Mouse (Mus musculus) cerebral cortex, adult 2 months (tissue): ENCODE measurements around the gene Hps4.

ENCODE experiments used
- WGBS: fragments of 180-500 bp; shearing (Covaris S2); methylation state at CpG from one replicate; pipeline ENCODE4 v1.1.7; 2018; 5-methylcytosine and 5-hydroxymethylcytosine counted together

Gene Hps4

GRCm38 (mm10) chr5:112342463-112343204 is at the start of gene Hps4, which contains the start of gene Srrd:
Gene Hps4, plus strand, starts transcription at chr5:112343083.
Gene Srrd, minus strand, starts transcription at chr5:112343040.
- 2% methylated on average over 64 of the region's 64 CpGs for WGBS

- WGBS: 75% methylated on average over 2 of the region's 2 CpGs
Measured at GRCm38 (mm10) chr5:112293800-112294199, 49.1 kb upstream of the Hps4 start.

GRCm38 (mm10) chr5:112294696-112295095 is 48.2 kb upstream of the Hps4 start:
- WGBS: 76% methylated on average over 4 of the region's 4 CpGs

GRCm38 (mm10) chr5:112295162-112295561 is 47.7 kb upstream of the Hps4 start:
- 67% methylated on average over 8 of the region's 8 CpGs for WGBS

- WGBS: 75% methylated on average over 8 of the region's 8 CpGs
Measured at GRCm38 (mm10) chr5:112295564-112295963, 47.3 kb upstream of the Hps4 start.

GRCm38 (mm10) chr5:112296404-112297181 is 46.3 kb upstream of the Hps4 start:
- WGBS: 39% methylated on average over 6 of the region's 6 CpGs

GRCm38 (mm10) chr5:112297257-112297656 is 45.6 kb upstream of the Hps4 start:
- 25% methylated on average over 2 of the region's 2 CpGs for WGBS

- 71% methylated on average over 12 of the region's 12 CpGs for WGBS
Measured at GRCm38 (mm10) chr5:112298226-112298988, 44.5 kb upstream of the Hps4 start.

- 83% methylated on average over 4 of the region's 4 CpGs for WGBS
Measured at GRCm38 (mm10) chr5:112299399-112299798, 43.5 kb upstream of the Hps4 start.

- WGBS: 68% methylated on average over 2 of the region's 2 CpGs
Measured at GRCm38 (mm10) chr5:112300112-112300511, 42.8 kb upstream of the Hps4 start.

- WGBS: 63% methylated on average over 6 of the region's 6 CpGs
Measured at GRCm38 (mm10) chr5:112300721-112301308, 42.1 kb upstream of the Hps4 start.

GRCm38 (mm10) chr5:112301694-112302093 is 41.2 kb upstream of the Hps4 start:
- WGBS: 73% methylated on average over 4 of the region's 4 CpGs

GRCm38 (mm10) chr5:112302310-112302709 is 40.6 kb upstream of the Hps4 start:
- 78% methylated on average over 5 of the region's 5 CpGs for WGBS

GRCm38 (mm10) chr5:112305842-112306241 is 37.0 kb upstream of the Hps4 start:
- 67% methylated on average over 5 of the region's 5 CpGs for WGBS

GRCm38 (mm10) chr5:112313222-112313885 is 29.5 kb upstream of the Hps4 start:
- 47% methylated on average over 11 of the region's 11 CpGs for WGBS

- 86% methylated on average over 5 of the region's 5 CpGs for WGBS
Measured at GRCm38 (mm10) chr5:112316468-112316867, 26.4 kb upstream of the Hps4 start.

GRCm38 (mm10) chr5:112317328-112317727 is 25.6 kb upstream of the Hps4 start:
- 46% methylated on average over 5 of the region's 5 CpGs for WGBS

GRCm38 (mm10) chr5:112319343-112319742 is 23.5 kb upstream of the Hps4 start:
- WGBS: 74% methylated on average over 2 of the region's 2 CpGs

- WGBS: 46% methylated on average over 5 of the region's 5 CpGs
Measured at GRCm38 (mm10) chr5:112320379-112320778, 22.5 kb upstream of the Hps4 start.

- 32% methylated on average over 6 of the region's 6 CpGs for WGBS
Measured at GRCm38 (mm10) chr5:112320936-112321335, 21.9 kb upstream of the Hps4 start.

GRCm38 (mm10) chr5:112321376-112321775 is 21.5 kb upstream of the Hps4 start:
- 49% methylated on average over 4 of the region's 4 CpGs for WGBS
